Mouse (Mus musculus) embryonic stem cell, embryonic (primary cell): ENCODE data around the gene Epas1.

Experiments used
- CTCF ChIA-PET, 4 experiments: fragments of 300-600 bp in 2 of 4; fragments of 350-600 bp in 2 of 4; sonication (Branson Sonifier 250); formaldehyde crosslinking; loops; one replicate each; lab custom pipeline; 2022; ENCODE audit warnings: inconsistent platforms in 2 of 4; lab: Charles Lee
- POLR2A ChIA-PET, 4 experiments: fragments of 300-600 bp in 2 of 4; fragments of 350-600 bp in 2 of 4; sonication (Branson Sonifier 250); formaldehyde crosslinking; loops; one replicate each; lab custom pipeline; 2022; ENCODE audit warnings: antibody characterized with exemption in 4 of 4, inconsistent platforms in 1 of 4; lab: Charles Lee

The Epas1 gene

GRCm38 (mm10) chr17:86753130-86753821 lies at the start of gene Epas1:
TSS of gene Epas1 (plus strand) at chr17:86753700.
- CTCF ChIA-PET = interaction anchor here (0.5 to 0.9 kb wide), 8 partner anchors 8 to 1564 kb away, joined by 3 to 5 read pairs (median 3); no protein-coding TSS in a partner anchor

GRCm38 (mm10) chr17:86705236-86705635 lies 48.3 kb upstream of the Epas1 start:
- ChIA-PET CTCF (no interaction called here), POLR2A (no interaction called here)

More at GRCm38 (mm10) chr17:86753130-86753821, at the start of gene Epas1:
- POLR2A ChIA-PET = interaction anchor here in 3 of 4 experiments (0.6 to 8.3 kb wide), 44 partner anchors 8 to 935 kb away, joined by 3 to 57 read pairs (median 4); partner anchors contain the start of genes Calm2 (in 1 of the 3), Cript (in 1 of the 3), Msh2 (in 1 of the 3) and Pigf (in 1 of the 3)

- ChIA-PET CTCF (no interaction called here), POLR2A (interaction anchor here in 2 of 4 experiments (0.6 to 1.2 kb wide), 4 partner anchors 16 to 917 kb away, joined by 3 to 5 read pairs (median 4); no protein-coding TSS in a partner anchor)
Observed at GRCm38 (mm10) chr17:86706467-86706866, 47.0 kb upstream of the Epas1 start.

GRCm38 (mm10) chr17:86709803-86710202 lies 43.7 kb upstream of the Epas1 start:
- ChIA-PET CTCF (no interaction called here), POLR2A (interaction anchor here in 2 of 4 experiments (1.8 to 2.1 kb wide), 2 partner anchors 10 to 20 kb away, joined by 3 to 6 read pairs; no protein-coding TSS in a partner anchor)

- ChIA-PET CTCF (no interaction called here), POLR2A (interaction anchor here in 2 of 4 experiments (1.8 to 2.1 kb wide), 2 partner anchors 11 to 20 kb away, joined by 3 to 6 read pairs; no protein-coding TSS in a partner anchor)
Observed at GRCm38 (mm10) chr17:86710379-86710778, 43.1 kb upstream of the Epas1 start.

- POLR2A ChIA-PET = interaction anchor here in 2 of 4 experiments (0.6 to 1.9 kb wide), 3 partner anchors 34 to 42 kb away, joined by 3 to 6 read pairs (median 4); no protein-coding TSS in a partner anchor
- CTCF ChIA-PET = no interaction called here
Observed at GRCm38 (mm10) chr17:86711949-86712348, 41.6 kb upstream of the Epas1 start.

GRCm38 (mm10) chr17:86712601-86713000 lies 40.9 kb upstream of the Epas1 start:
- ChIA-PET CTCF (interaction anchor here in 1 of 4 experiments (0.6 kb wide), 1 partner anchor 71 kb away, joined by 5 read pairs; no protein-coding TSS in a partner anchor), POLR2A (interaction anchor here in 1 of 4 experiments (0.6 to 1.9 kb wide), 4 partner anchors 17 to 55 kb away, joined by 3 to 6 read pairs (median 3); no protein-coding TSS in a partner anchor)

GRCm38 (mm10) chr17:86713591-86713990 lies 39.9 kb upstream of the Epas1 start:
- CTCF ChIA-PET = interaction anchor here in 1 of 4 experiments (1.4 kb wide), 1 partner anchor 177 kb away, joined by 3 read pairs; no protein-coding TSS in a partner anchor
- POLR2A ChIA-PET = interaction anchor here in 2 of 4 experiments (0.6 to 1.9 kb wide), 3 partner anchors 32 to 103 kb away, joined by 3 to 6 read pairs (median 3); no protein-coding TSS in a partner anchor

- POLR2A ChIA-PET = interaction anchor here in 2 of 4 experiments (0.6 to 1.7 kb wide), 6 partner anchors 10 to 466 kb away, joined by 3 to 8 read pairs (median 4); partner anchors contain the start of gene Epas1 (in 1 of the 2)
Observed at GRCm38 (mm10) chr17:86724786-86725415, 28.6 kb upstream of the Epas1 start.

GRCm38 (mm10) chr17:86726480-86726879 lies 27.0 kb upstream of the Epas1 start:
- ChIA-PET CTCF (no interaction called here), POLR2A (interaction anchor here in 1 of 4 experiments (1.3 to 1.6 kb wide), 2 partner anchors 19 to 28 kb away, joined by 4 to 6 read pairs; no protein-coding TSS in a partner anchor)

More at GRCm38 (mm10) chr17:86724786-86725415, 28.6 kb upstream of the Epas1 start:
- CTCF ChIA-PET = interaction anchor here in 1 of 4 experiments (0.7 kb wide), 1 partner anchor 94 kb away, joined by 6 read pairs; no protein-coding TSS in a partner anchor

GRCm38 (mm10) chr17:86727031-86727430 lies 26.5 kb upstream of the Epas1 start:
- CTCF ChIA-PET = no interaction called here
- POLR2A ChIA-PET = no interaction called here

GRCm38 (mm10) chr17:86731273-86731672 lies 22.2 kb upstream of the Epas1 start:
- ChIA-PET CTCF (interaction anchor here in 1 of 4 experiments (0.7 kb wide), 1 partner anchor 63 kb away, joined by 5 read pairs; no protein-coding TSS in a partner anchor), POLR2A (interaction anchor here (0.5 to 2.4 kb wide), 13 partner anchors 8 to 1055 kb away, joined by 3 to 8 read pairs (median 4); partner anchors contain the start of gene Epas1 (in 2 of the 4))

GRCm38 (mm10) chr17:86732024-86732423 lies 21.5 kb upstream of the Epas1 start:
- ChIA-PET POLR2A (interaction anchor here (0.5 to 2.4 kb wide), 14 partner anchors 9 to 869 kb away, joined by 3 to 8 read pairs (median 4); partner anchors contain the start of gene Epas1 (in 2 of the 4)), CTCF (interaction anchor here in 1 of 4 experiments (0.5 to 0.7 kb wide), 2 partner anchors 11 to 64 kb away, joined by 5 to 7 read pairs; no protein-coding TSS in a partner anchor)

GRCm38 (mm10) chr17:86732522-86732921 lies 21.0 kb upstream of the Epas1 start:
- CTCF ChIA-PET = interaction anchor here in 1 of 4 experiments (0.5 kb wide), 1 partner anchor 10 kb away, joined by 7 read pairs; no protein-coding TSS in a partner anchor
- POLR2A ChIA-PET = interaction anchor here in 2 of 4 experiments (1.2 to 2.4 kb wide), 4 partner anchors 18 to 27 kb away, joined by 3 to 7 read pairs (median 4); partner anchors contain the start of gene Epas1 (in 1 of the 2)

- POLR2A ChIA-PET = interaction anchor here in 2 of 4 experiments (1.4 to 1.6 kb wide), 2 partner anchors 12 to 33 kb away, joined by 3 to 5 read pairs; no protein-coding TSS in a partner anchor
- CTCF ChIA-PET = interaction anchor here in 1 of 4 experiments (1.4 kb wide), 1 partner anchor 12 kb away, joined by 5 read pairs; no protein-coding TSS in a partner anchor
Observed at GRCm38 (mm10) chr17:86733644-86734043, 19.9 kb upstream of the Epas1 start.

- ChIA-PET CTCF (no interaction called here), POLR2A (interaction anchor here in 2 of 4 experiments (0.9 to 1.4 kb wide), 3 partner anchors 15 to 22 kb away, joined by 3 to 4 read pairs (median 4); partner anchors contain the start of gene Epas1 (in 1 of the 2))
Observed at GRCm38 (mm10) chr17:86738477-86738876, 15.0 kb upstream of the Epas1 start.

- ChIA-PET CTCF (no interaction called here), POLR2A (interaction anchor here in 2 of 4 experiments (0.5 to 5.3 kb wide), 4 partner anchors 10 to 120 kb away, joined by 3 to 55 read pairs (median 14); partner anchors contain the start of gene Epas1 (in 2 of the 2))
Observed at GRCm38 (mm10) chr17:86743351-86743941, 10.1 kb upstream of the Epas1 start.
